Mouse (Mus musculus) skeletal muscle tissue, adult 2 months (tissue): Measurements from ENCODE around the gene Olfr1105.

ENCODE experiments used
- DNase-seq: peaks from one replicate; pipeline ENCODE4 v3.0.0-alpha.2; 2012; ENCODE audit warnings: low read depth, low spot score

The Olfr1105 gene

DNA sequence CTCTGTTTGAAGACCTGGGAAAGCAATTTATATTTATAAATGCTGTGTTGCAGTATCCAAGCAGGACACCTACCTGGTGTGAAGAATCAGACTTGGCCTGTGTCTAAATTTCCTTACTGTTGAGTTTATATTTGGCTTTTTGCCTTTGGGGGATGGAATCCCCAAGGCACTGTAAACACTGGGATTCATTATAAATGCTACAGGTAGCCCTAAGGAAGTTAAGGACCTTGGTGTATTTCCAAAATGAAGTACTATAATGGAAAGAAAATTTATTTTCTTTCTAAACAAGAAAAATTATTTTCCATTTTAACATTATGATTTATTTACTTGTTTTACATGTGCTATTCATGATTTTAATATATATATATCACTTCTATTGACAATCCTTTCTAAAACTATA lies at the start of gene Olfr1105:
TSS of gene Olfr1105 (minus strand) at position 101 of the 400 bp plus-strand sequence.
- DNase-seq: no peak

- DNase-seq: no peak
Measured at GRCm38 (mm10) chr2:87075717-87076116, 39.4 kb upstream of the Olfr1105 start, which contains the start of gene Olfr1107. Gene Olfr1107, minus strand, starts transcription at chr2:87075817.

GRCm38 (mm10) chr2:87052173-87052572 lies 15.8 kb upstream of the Olfr1105 start, which contains the start of gene Olfr1106:
Gene Olfr1106, minus strand, starts transcription at chr2:87052273.
- no peak for DNase-seq

- no peak for DNase-seq
Measured at GRCm38 (mm10) chr2:87026980-87027379, 9.4 kb downstream of the Olfr1105 start, which contains the start of gene Olfr1104. Gene Olfr1104, minus strand, starts transcription at chr2:87027080.

DNA sequence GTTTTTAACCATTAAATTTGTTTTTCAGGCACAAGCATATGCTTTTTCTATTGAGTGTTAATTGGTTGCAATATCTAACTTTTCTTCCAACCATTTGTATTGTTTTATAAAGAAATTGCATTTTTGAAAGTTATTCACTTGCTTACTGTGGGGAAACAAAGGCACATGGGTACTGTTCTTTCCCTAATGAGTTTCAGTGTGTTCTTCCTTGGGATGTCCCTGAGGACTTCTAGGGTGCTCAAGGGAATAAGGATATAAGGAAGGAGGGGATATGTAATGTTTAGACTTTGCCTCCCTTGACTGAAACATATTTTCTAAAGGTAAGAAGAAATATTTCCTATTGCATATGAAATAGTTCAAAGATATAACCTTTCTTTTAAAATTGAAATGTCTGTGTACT lies 38.2 kb downstream of the Olfr1105 start, which contains the start of gene Olfr1102:
TSS of gene Olfr1102 (plus strand) at position 301 of the 400 bp plus-strand sequence.
- DNase-seq: no peak

- no peak for DNase-seq
Measured at GRCm38 (mm10) chr2:86991121-86991520, 45.2 kb downstream of the Olfr1105 start, which contains the start of gene Olfr1101. Gene Olfr1101, minus strand, starts transcription at chr2:86991221.
